Mouse (Mus musculus) brain, embryonic 14.5 days (tissue): ENCODE measurements around the gene Sipa1l3.

Source experiments
- CTCF ChIP-seq: fragments of 200-500 bp; IDR thresholded peaks from 2 replicates; pipeline ENCODE4 v1.5.1; 2012; ENCODE audit warnings: inconsistent platforms, mild to moderate bottlenecking, moderate library complexity, borderline replicate concordance; ENCODE audit not compliant: insufficient read depth, insufficient read length; ENCODE audit errors: extremely low read depth
- POLR2A ChIP-seq: fragments of 200-500 bp; IDR thresholded peaks from 2 replicates; pipeline ENCODE4 v1.6.1; 2012; ENCODE audit warnings: mild to moderate bottlenecking, inconsistent platforms, borderline replicate concordance; ENCODE audit not compliant: poor library complexity, insufficient read depth, insufficient read length, severe bottlenecking; ENCODE audit errors: extremely low read depth

DNA sequence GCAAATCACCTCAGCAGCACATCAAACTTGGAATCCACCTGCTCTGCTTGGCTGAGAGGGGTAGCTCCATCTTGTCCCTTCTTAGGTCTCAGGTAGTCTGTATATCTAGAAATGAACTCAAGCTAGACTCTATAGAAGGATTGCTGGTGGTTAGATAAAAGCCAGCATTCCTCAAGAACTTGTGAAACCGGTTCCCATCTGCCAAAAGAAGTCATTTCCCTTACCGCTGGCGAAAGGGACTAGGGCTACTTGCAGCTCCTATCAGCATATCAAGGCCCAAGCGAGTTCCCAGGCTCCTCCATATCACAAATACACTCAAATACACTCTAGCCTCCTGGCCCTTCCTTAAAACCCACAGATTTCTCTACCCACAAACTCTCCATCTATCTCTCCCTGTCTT, 5.7 kb downstream of the Sipa1l3 start:
- TF ChIP-seq CTCF: no peak
- no peak for TF ChIP-seq POLR2A
